Mouse (Mus musculus): ENCODE results near the gene Tamm41. TPM values are rescaled to one million over a fixed set of nuclear protein-coding genes. Genes with fewer than 3 reads are reported as not detected.

Tamm41 gene
- polyA plus RNA-seq, 1 experiment from 2014 or later = 72.8 TPM

DNA sequence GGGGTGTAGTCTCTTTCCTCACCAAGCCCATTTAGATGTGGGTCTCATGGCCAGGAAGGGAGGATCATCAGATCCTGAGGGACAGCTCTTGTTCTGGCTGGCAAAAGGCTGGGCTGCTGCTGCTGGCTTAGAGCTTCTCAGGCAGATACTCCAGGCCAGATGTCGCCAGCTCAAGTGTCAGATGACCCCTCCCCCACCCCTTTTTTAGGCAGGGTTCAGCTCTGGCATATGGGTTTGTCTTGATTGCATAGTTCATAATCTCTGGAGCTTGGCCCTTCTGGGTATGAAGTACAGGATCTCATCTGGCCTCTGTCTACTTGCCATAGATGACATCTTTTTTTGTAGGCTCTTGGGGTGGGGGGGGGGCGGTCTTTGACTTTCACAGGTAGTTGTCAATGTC lies 19.0 kb upstream of the Tamm41 start:
- Histone ChIP-seq H3K9me3 (ENCODE audit: control insufficient read depth, low read length) (no peaks in the 10 kb centered on the region), H3K27me3 (ENCODE audit: control insufficient read depth, insufficient read depth, low read length) (no peaks in the 10 kb centered on the region), H3K4me3 (ENCODE audit: low read depth, low read length) (no peak overlapping the region), H3K4me1 (ENCODE audit: control insufficient read depth, insufficient read depth, low read length) (no peaks in the 10 kb centered on the region), H3K4me2 (ENCODE audit: low read depth) (no peak overlapping the region), H3K27ac (ENCODE audit: low read depth, low read length) (no peak overlapping the region), H3K9ac (ENCODE audit: low read length) (no peak overlapping the region), H3K36me3 (ENCODE audit: control insufficient read depth, insufficient read depth, low read length) (no peaks in the 10 kb centered on the region)
- ATAC-seq (ENCODE audit: insufficient read depth, low FRiP score, low TSS enrichment) (no peak), DNase-seq (ENCODE audit: low spot score) (no peak)
- WGBS = 18% methylated on average over 2 of the region's 2 CpGs

DNA sequence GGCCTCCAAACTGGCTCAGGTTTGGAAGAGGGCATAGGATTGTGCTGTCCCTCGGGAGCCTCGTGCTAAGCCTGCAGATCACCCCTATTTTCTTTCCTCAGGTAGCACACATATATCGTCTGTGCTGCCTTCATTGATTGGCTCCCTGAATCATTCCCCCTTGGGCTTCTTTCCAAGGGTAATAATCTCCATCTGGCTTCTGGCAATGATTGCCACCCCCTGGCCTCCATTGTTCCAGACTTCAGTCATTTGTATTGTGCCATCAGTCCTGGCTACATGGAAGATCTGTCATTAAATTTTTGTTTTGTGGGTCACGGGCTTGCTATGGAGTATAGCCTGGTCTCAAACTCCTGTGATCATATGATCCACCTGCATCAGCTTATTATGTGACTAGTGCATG lies 17.8 kb upstream of the Tamm41 start:
- Histone ChIP-seq H3K4me3 (ENCODE audit: low read depth, low read length) (no peak overlapping the region), H3K27me3 (ENCODE audit: control insufficient read depth, insufficient read depth, low read length) (no peaks in the 10 kb centered on the region), H3K9ac (ENCODE audit: low read length) (no peak overlapping the region), H3K36me3 (ENCODE audit: control insufficient read depth, insufficient read depth, low read length) (no peaks in the 10 kb centered on the region), H3K4me1 (ENCODE audit: control insufficient read depth, insufficient read depth, low read length) (no peaks in the 10 kb centered on the region), H3K4me2 (ENCODE audit: low read depth) (no peak overlapping the region), H3K27ac (ENCODE audit: low read depth, low read length) (no peak overlapping the region), H3K9me3 (ENCODE audit: control insufficient read depth, low read length) (no peaks in the 10 kb centered on the region)
- no peak for DNase-seq (ENCODE audit: low spot score)
- ATAC-seq (ENCODE audit: insufficient read depth, low FRiP score, low TSS enrichment) = no peak
- WGBS = 73% methylated on average over 4 of the region's 4 CpGs

DNA sequence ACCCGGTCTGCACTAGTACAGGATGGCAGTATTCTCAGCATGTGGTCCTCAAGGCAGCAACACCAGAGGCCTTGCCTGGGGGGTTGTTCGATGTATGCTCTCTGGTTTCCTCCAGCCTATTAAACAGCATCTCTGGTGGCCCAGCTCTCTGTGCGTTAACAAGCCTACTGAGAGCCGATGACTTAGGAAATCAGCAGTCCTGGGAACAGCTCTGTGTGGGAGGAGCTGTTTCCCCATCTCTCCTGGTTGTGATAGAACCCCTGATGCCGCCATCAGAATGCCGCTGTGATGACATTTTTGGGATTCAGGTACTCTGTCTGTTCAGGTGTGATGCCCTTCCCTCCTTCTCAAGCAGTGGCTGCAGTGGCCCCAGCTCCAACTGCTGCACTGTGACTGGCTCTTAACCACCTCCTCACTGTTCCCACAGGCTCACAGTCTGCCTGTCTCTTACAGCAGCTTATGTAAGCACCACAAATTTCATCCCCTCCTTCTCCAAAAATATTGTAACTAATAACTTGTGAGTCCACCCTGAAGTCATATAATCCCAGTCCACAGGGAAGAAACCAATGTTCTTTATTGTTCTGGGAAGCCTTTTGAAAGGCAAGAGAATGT lies 14.0 kb upstream of the Tamm41 start:
- Histone ChIP-seq H3K4me2 (ENCODE audit: low read depth) (no peak overlapping the region), H3K4me3 (ENCODE audit: low read depth, low read length) (no peak overlapping the region), H3K27me3 (ENCODE audit: control insufficient read depth, insufficient read depth, low read length) (no peaks in the 10 kb centered on the region), H3K27ac (ENCODE audit: low read depth, low read length) (no peak overlapping the region), H3K9me3 (ENCODE audit: control insufficient read depth, low read length) (no peaks in the 10 kb centered on the region), H3K36me3 (ENCODE audit: control insufficient read depth, insufficient read depth, low read length) (no peaks in the 10 kb centered on the region), H3K4me1 (ENCODE audit: control insufficient read depth, insufficient read depth, low read length) (no peaks in the 10 kb centered on the region), H3K9ac (ENCODE audit: low read length) (no peak overlapping the region)
- no peak for DNase-seq (ENCODE audit: low spot score)
- no peak for ATAC-seq (ENCODE audit: insufficient read depth, low FRiP score, low TSS enrichment)
- WGBS = 67% methylated on average over 6 of the region's 6 CpGs

DNA sequence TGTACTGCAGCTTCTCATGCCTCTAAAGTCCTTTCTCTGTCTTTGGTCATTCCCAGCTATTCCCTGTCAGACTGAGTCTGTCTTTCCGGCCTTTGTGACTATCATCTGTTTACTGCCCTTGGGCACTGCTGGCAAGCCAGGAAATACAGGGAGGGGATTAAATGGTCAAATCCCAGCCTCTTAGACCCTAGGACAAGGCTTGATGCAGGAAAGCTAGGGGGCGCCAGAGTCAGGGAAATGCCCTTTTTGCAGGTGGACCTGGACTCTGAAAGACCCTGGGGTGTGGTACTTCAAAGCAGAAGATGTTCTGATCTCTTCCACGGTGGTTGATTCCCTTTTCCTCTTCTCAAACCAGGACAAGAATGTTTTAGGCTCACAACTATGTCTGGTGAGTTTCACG lies 11.3 kb upstream of the Tamm41 start:
- no peaks in the 10 kb centered on the region for H3K36me3 ChIP-seq (ENCODE audit: control insufficient read depth, insufficient read depth, low read length)
- H3K4me2 ChIP-seq (ENCODE audit: low read depth) = no peak overlapping the region
- H3K9ac ChIP-seq (ENCODE audit: low read length) = no peak overlapping the region
- no peak for ATAC-seq (ENCODE audit: insufficient read depth, low FRiP score, low TSS enrichment)
- peak; percentile 59 for DNase-seq (ENCODE audit: low spot score)
- H3K27me3 ChIP-seq (ENCODE audit: control insufficient read depth, insufficient read depth, low read length) = no peaks in the 10 kb centered on the region
- no peak overlapping the region for H3K4me3 ChIP-seq (ENCODE audit: low read depth, low read length)
- WGBS = 19% methylated on average over 4 of the region's 4 CpGs
- no peaks in the 10 kb centered on the region for H3K4me1 ChIP-seq (ENCODE audit: control insufficient read depth, insufficient read depth, low read length)
- H3K9me3 ChIP-seq (ENCODE audit: control insufficient read depth, low read length) = no peaks in the 10 kb centered on the region
- no peak overlapping the region for H3K27ac ChIP-seq (ENCODE audit: low read depth, low read length)

DNA sequence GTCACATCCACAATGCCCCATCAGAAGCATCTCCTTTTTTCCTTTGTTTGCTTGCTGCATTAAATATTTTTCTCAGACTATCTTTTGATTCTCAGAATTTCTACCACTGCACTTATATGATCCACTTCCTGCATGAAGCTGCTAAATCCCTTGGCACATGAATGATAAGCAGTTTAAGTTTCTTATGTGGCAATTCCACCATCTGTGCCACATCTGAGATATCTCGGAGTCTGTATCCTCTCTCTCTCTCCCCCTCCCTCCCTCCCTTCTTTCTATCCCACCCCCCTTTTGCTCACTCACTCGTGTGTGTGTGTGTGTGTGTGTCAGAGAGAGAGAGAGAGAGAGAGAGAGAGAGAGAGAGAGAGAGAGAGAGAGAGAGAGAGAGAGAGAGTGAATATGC lies 10.1 kb upstream of the Tamm41 start:
- Histone ChIP-seq H3K9me3 (ENCODE audit: control insufficient read depth, low read length) (no peaks in the 10 kb centered on the region), H3K4me3 (ENCODE audit: low read depth, low read length) (no peak overlapping the region), H3K36me3 (ENCODE audit: control insufficient read depth, insufficient read depth, low read length) (no peaks in the 10 kb centered on the region), H3K4me1 (ENCODE audit: control insufficient read depth, insufficient read depth, low read length) (no peaks in the 10 kb centered on the region), H3K4me2 (ENCODE audit: low read depth) (no peak overlapping the region), H3K9ac (ENCODE audit: low read length) (no peak overlapping the region), H3K27me3 (ENCODE audit: control insufficient read depth, insufficient read depth, low read length) (no peaks in the 10 kb centered on the region), H3K27ac (ENCODE audit: low read depth, low read length) (no peak overlapping the region)
- ATAC-seq (ENCODE audit: insufficient read depth, low FRiP score, low TSS enrichment) (no peak), DNase-seq (ENCODE audit: low spot score) (no peak)
- WGBS = 55% methylated on average over 2 of the region's 2 CpGs

DNA sequence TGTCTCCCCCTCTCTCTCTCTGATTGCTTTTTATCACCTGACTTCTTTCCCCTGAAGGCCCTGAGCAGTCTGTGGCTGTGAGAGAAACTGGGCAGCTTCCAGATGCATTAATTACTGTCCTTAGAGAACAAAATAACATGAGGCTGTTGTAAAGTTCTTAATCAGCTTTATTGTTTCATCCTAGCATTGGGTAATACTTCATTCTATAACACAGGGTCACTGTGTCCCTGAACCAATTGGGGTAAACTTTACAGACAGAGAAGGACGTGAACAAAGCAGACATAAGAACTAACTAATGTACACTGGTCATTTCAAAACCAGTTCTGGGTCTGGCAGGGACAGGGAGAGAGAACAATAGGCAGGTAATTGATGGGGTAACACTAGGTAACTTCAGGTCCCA lies 8.4 kb upstream of the Tamm41 start:
- no peaks in the 10 kb centered on the region for H3K9me3 ChIP-seq (ENCODE audit: control insufficient read depth, low read length)
- ATAC-seq (ENCODE audit: insufficient read depth, low FRiP score, low TSS enrichment) = no peak
- H3K36me3 ChIP-seq (ENCODE audit: control insufficient read depth, insufficient read depth, low read length) = no peaks in the 10 kb centered on the region
- H3K9ac ChIP-seq (ENCODE audit: low read length) = no peak overlapping the region
- DNase-seq (ENCODE audit: low spot score) = no peak
- no peak overlapping the region for H3K27ac ChIP-seq (ENCODE audit: low read depth, low read length)
- WGBS = 68% methylated on average over 1 of the region's 1 CpGs
- no peak overlapping the region for H3K4me2 ChIP-seq (ENCODE audit: low read depth)
- H3K4me3 ChIP-seq (ENCODE audit: low read depth, low read length) = no peak overlapping the region
- no peaks in the 10 kb centered on the region for H3K27me3 ChIP-seq (ENCODE audit: control insufficient read depth, insufficient read depth, low read length)
- H3K4me1 ChIP-seq (ENCODE audit: control insufficient read depth, insufficient read depth, low read length) = no peaks in the 10 kb centered on the region

DNA sequence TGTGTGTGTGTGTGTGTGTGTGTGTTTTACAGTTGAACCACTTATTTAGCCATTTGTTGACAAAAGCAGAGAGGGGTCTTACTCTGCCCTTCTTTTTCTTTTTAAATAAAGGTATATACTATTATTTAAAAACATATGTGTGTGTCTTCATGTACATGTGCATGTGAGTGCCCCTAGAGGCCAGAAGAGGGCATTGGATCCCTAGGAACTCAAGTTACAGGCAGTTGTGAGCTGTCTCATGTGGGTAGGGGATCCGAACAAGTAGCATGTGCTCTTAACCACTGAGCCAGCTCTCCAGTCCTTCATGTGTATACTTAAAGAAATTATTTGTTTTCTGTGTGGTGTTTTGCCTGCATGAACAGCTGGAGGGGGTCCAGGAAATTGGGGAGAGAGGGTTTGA lies 7.0 kb upstream of the Tamm41 start:
- Histone ChIP-seq H3K4me1 (ENCODE audit: control insufficient read depth, insufficient read depth, low read length) (no peaks in the 10 kb centered on the region), H3K9ac (ENCODE audit: low read length) (no peak overlapping the region), H3K4me2 (ENCODE audit: low read depth) (no peak overlapping the region), H3K9me3 (ENCODE audit: control insufficient read depth, low read length) (no peaks in the 10 kb centered on the region), H3K27me3 (ENCODE audit: control insufficient read depth, insufficient read depth, low read length) (no peaks in the 10 kb centered on the region), H3K4me3 (ENCODE audit: low read depth, low read length) (no peak overlapping the region), H3K36me3 (ENCODE audit: control insufficient read depth, insufficient read depth, low read length) (no peaks in the 10 kb centered on the region), H3K27ac (ENCODE audit: low read depth, low read length) (no peak overlapping the region)
- DNase-seq (ENCODE audit: low spot score) (no peak), ATAC-seq (ENCODE audit: insufficient read depth, low FRiP score, low TSS enrichment) (no peak)
- 67% methylated on average over 1 of the region's 1 CpGs for WGBS

DNA sequence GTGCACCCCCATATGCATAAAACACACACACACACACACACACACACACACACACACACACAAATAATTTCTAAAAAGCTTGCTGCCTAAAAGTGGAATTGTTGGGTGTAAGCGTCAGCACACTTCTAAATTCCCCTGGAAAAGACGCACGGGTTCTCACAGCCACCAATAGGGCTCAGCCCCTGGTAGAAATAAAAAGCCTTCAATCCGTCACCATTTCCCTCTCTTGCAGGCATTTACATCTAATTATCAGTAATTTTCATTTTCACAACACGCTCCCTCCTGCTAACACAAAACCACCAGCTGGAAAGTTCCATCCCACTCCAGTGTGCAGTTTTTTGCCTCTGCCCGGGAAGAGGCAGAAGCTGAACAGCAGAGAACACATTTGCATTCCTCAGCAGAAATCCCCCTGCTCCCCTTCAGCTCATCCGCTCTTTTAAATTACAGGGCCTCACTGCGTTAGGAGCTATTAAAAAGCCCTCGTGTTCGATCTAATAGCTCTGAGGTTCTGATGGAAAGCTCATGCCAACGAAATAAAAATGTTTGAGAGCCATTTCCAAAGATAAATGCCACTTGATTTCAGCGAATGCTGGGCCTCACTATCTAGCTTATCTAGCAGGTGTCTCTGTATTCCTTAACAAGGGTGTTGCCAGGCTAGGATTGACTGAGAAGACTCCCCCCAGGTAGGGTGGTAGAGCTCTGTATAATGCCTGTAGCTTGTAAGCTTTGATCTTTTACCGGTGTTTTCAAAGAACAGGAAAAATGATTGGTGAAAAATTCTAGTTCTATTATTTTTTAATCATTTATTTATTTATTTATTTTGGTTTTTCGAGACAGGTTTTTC lies 6.2 kb upstream of the Tamm41 start:
- H3K36me3 ChIP-seq (ENCODE audit: control insufficient read depth, insufficient read depth, low read length) = no peaks in the 10 kb centered on the region
- DNase-seq (ENCODE audit: low spot score) (no peak), ATAC-seq (ENCODE audit: insufficient read depth, low FRiP score, low TSS enrichment) (no peak)
- H3K27me3 ChIP-seq (ENCODE audit: control insufficient read depth, insufficient read depth, low read length) = no peaks in the 10 kb centered on the region
- 78% methylated on average over 14 of the region's 14 CpGs for WGBS
- no peak overlapping the region for H3K27ac ChIP-seq (ENCODE audit: low read depth, low read length)
- H3K9me3 ChIP-seq (ENCODE audit: control insufficient read depth, low read length) = no peaks in the 10 kb centered on the region
- H3K9ac ChIP-seq (ENCODE audit: low read length) = no peak overlapping the region
- no peaks in the 10 kb centered on the region for H3K4me1 ChIP-seq (ENCODE audit: control insufficient read depth, insufficient read depth, low read length)
- H3K4me3 ChIP-seq (ENCODE audit: low read depth, low read length) = no peak overlapping the region
- no peak overlapping the region for H3K4me2 ChIP-seq (ENCODE audit: low read depth)

DNA sequence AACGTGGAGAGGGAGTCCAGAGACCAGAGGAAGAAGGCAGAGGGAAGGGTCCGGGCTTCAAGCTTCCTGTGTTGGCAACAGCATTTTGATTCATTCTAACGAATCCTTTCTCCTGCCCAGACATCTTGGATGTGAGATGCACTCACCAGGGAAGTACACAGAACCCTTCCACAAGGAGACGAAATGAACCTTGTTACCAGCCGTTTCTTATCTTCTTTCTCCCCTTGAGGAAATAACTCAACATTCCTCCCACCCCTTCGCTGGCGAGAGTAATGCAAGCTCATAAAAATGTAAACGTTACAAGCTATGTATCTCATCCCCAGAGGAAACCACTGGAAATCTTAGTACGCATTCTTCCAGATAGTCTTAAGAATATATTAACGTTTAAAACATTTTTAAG lies 4.9 kb upstream of the Tamm41 start:
- H3K9ac ChIP-seq (ENCODE audit: low read length) = no peak overlapping the region
- 75% methylated on average over 10 of the region's 10 CpGs for WGBS
- ATAC-seq (ENCODE audit: insufficient read depth, low FRiP score, low TSS enrichment) = no peak

More for the DNA sequence above, 4.9 kb upstream of the Tamm41 start:
- Histone ChIP-seq H3K4me1 (ENCODE audit: control insufficient read depth, insufficient read depth, low read length) (no peaks in the 10 kb centered on the region), H3K27ac (ENCODE audit: low read depth, low read length) (no peak overlapping the region), H3K4me2 (ENCODE audit: low read depth) (no peak overlapping the region), H3K4me3 (ENCODE audit: low read depth, low read length) (no peak overlapping the region), H3K36me3 (ENCODE audit: control insufficient read depth, insufficient read depth, low read length) (no peaks in the 10 kb centered on the region), H3K9me3 (ENCODE audit: control insufficient read depth, low read length) (no peaks in the 10 kb centered on the region), H3K27me3 (ENCODE audit: control insufficient read depth, insufficient read depth, low read length) (no peaks in the 10 kb centered on the region)
- DNase-seq (ENCODE audit: low spot score) = no peak
